Mouse (Mus musculus): Measurements from ENCODE around the gene 1600015I10Rik.

- TF ChIP-seq CTCF (conservative IDR thresholded peaks at IDR 0.05; ENCODE audit: insufficient read depth, insufficient read length, low read depth, low read length) (no peak), POLR2A (IDR thresholded peaks at IDR 0.05; ENCODE audit: low read depth, low read length) (no peak)
These were observed 23.3 kb upstream of the 1600015I10Rik start for GRCm38 (mm10) chr6:48906371-48906770.
